Mouse (Mus musculus) intestine, embryonic 16.5 days (tissue): Measurements from ENCODE around the gene C1s2. TPM values are rescaled to one million over a fixed set of nuclear protein-coding genes. Genes with fewer than 3 reads are reported as not detected.

Experiments used
- polyA plus RNA-seq: library from polyadenylated mRNA; unstranded; fragments of >200 nt; fragmentation: Nextera tagmentation; extraction: Ambion mirVana; gene quantifications from 2 replicates; pipeline ENCODE4 v1.2.1, GENCODE M21; 2015

The C1s2 gene
- polyA plus RNA-seq, 1 experiment from 2014 or later = 0.06 TPM

Other genes starting within 250 kb of the C1s2 start
- gene Pex5, start 221.0 kb downstream of the C1s2 start, polyA plus RNA-seq = 47.4 and 48.5 TPM in 2 replicates
- gene Clstn3, start 171.3 kb downstream of the C1s2 start, polyA plus RNA-seq = 3.5 and 4.1 TPM in 2 replicates
- gene C1rl, start 143.0 kb downstream of the C1s2 start, polyA plus RNA-seq = 3.0 and 3.5 TPM in 2 replicates
- gene C1ra, start 123.7 kb downstream of the C1s2 start, polyA plus RNA-seq = 5.1 TPM in 2 replicates
- gene C1s1, start 93.7 kb downstream of the C1s2 start, polyA plus RNA-seq = 6.3 and 6.6 TPM in 2 replicates
- gene C1rb, start 65.8 kb downstream of the C1s2 start, polyA plus RNA-seq = not detected in 2 replicates
- gene Lpcat3, start 26.9 kb upstream of the C1s2 start, polyA plus RNA-seq = 195 and 219 TPM in 2 replicates
- gene Emg1, start 76.1 kb upstream of the C1s2 start, polyA plus RNA-seq = 202 and 222 TPM in 2 replicates
- 471 and 489 TPM in 2 replicates for gene Phb2, start 76.3 kb upstream of the C1s2 start, polyA plus RNA-seq
- gene Ptpn6, start 102.6 kb upstream of the C1s2 start, polyA plus RNA-seq = 20.4 and 22.5 TPM in 2 replicates
- 309 and 334 TPM in 2 replicates for gene Grcc10, start 105.3 kb upstream of the C1s2 start, polyA plus RNA-seq
- gene Gm45234, start 119.9 kb upstream of the C1s2 start, polyA plus RNA-seq = not detected in 2 replicates
- 8.3 and 8.8 TPM in 2 replicates for gene Atn1, start 120.4 kb upstream of the C1s2 start, polyA plus RNA-seq
- 7.1 and 7.9 TPM in 2 replicates for gene Eno2, start 133.6 kb upstream of the C1s2 start, polyA plus RNA-seq
- gene Lrrc23, start 143.6 kb upstream of the C1s2 start, polyA plus RNA-seq = 0.18 and 0.26 TPM in 2 replicates
- gene Spsb2, start 172.6 kb upstream of the C1s2 start, polyA plus RNA-seq = 25.7 and 31.7 TPM in 2 replicates
- gene Tpi1, start 178.2 kb upstream of the C1s2 start, polyA plus RNA-seq = 1,250 and 1,271 TPM in 2 replicates
- gene Usp5, start 193.4 kb upstream of the C1s2 start, polyA plus RNA-seq = 106 and 117 TPM in 2 replicates
- 153 and 183 TPM in 2 replicates for gene Cdca3, start 193.5 kb upstream of the C1s2 start, polyA plus RNA-seq
- 0.70 and 1.7 TPM in 2 replicates for gene Gnb3, start 204.2 kb upstream of the C1s2 start, polyA plus RNA-seq
- 5.6 and 7.2 TPM in 2 replicates for gene P3h3, start 221.7 kb upstream of the C1s2 start, polyA plus RNA-seq
- 0.75 and 0.77 TPM in 2 replicates for gene Gpr162, start 227.9 kb upstream of the C1s2 start, polyA plus RNA-seq